Mouse (Mus musculus) megakaryocyte-erythroid progenitor cell, adult 5-6 weeks (primary cell): ENCODE measurements around the gene Plekho1. TPM values are rescaled to one million over a fixed set of nuclear protein-coding genes. Genes with fewer than 3 reads are reported as not detected.
A peak's percentile ranks its signal among the peaks of the same experiment; 100 is the strongest.

Experiments
- ATAC-seq: replicated peaks from 2 replicates; pipeline ENCODE4 v1.8.0; 2016; ENCODE audit warnings: mild to moderate bottlenecking, inconsistent platforms; ENCODE audit not compliant: severe bottlenecking, poor library complexity, low FRiP score, low TSS enrichment
- total RNA-seq, 2 experiments: library from RNA; stranded (forward) in 1 of 2; stranded (reverse) in 1 of 2; fragments of 200-1000, 215-1000 nt in 1 of 2; fragments of >200 nt in 1 of 2; fragmentation: Nextera tagmentation in 1 of 2; gene quantifications; 2 replicates each; pipeline ENCODE4 v1.2.3; 2014 to 2017

The Plekho1 gene
- total RNA-seq, 2 experiments from 2014 or later, result 0.61 to 10.5 TPM

- ATAC-seq, result no peak
These were observed 20.6 kb upstream of the Plekho1 start for GRCm38 (mm10) chr3:96016257-96016889.

GRCm38 (mm10) chr3:96015681-96016080 lies 19.9 kb upstream of the Plekho1 start:
- ATAC-seq, result no peak

- ATAC-seq, result no peak
These were observed 17.0 kb upstream of the Plekho1 start for GRCm38 (mm10) chr3:96012805-96013204.

GRCm38 (mm10) chr3:96008463-96008862 lies 12.7 kb upstream of the Plekho1 start:
- no peak for ATAC-seq

- no peak for ATAC-seq
These were observed 5.8 kb upstream of the Plekho1 start for GRCm38 (mm10) chr3:96001560-96001959.

- ATAC-seq, result no peak
These were observed 5.2 kb upstream of the Plekho1 start for GRCm38 (mm10) chr3:96000921-96001501.

GRCm38 (mm10) chr3:96000080-96000632 lies 4.4 kb upstream of the Plekho1 start:
- peak; percentile 15; the same call in 1 of the 2 replicates for ATAC-seq

GRCm38 (mm10) chr3:95999308-96000079 lies 3.7 kb upstream of the Plekho1 start:
- ATAC-seq, result peak; percentile 94

GRCm38 (mm10) chr3:95997203-95997721 lies 1.5 kb upstream of the Plekho1 start:
- ATAC-seq, result no peak; the same call in 1 of the 2 replicates

- ATAC-seq, result no peak
These were observed 761 bp upstream of the Plekho1 start for GRCm38 (mm10) chr3:95996451-95997073.

- no peak for ATAC-seq
These were observed 613 bp downstream of the Plekho1 start for GRCm38 (mm10) chr3:95994975-95995801.

- ATAC-seq, result no peak
These were observed 1.4 kb downstream of the Plekho1 start for GRCm38 (mm10) chr3:95994381-95994846.

GRCm38 (mm10) chr3:95993881-95994280 lies 1.9 kb downstream of the Plekho1 start:
- ATAC-seq, result no peak

GRCm38 (mm10) chr3:95992990-95993603 lies 2.7 kb downstream of the Plekho1 start:
- no peak for ATAC-seq

GRCm38 (mm10) chr3:95990413-95990941 lies 5.3 kb downstream of the Plekho1 start:
- ATAC-seq, result no peak

GRCm38 (mm10) chr3:95988969-95989368 lies 6.8 kb downstream of the Plekho1 start:
- no peak for ATAC-seq

- no peak; the same call in 1 of the 2 replicates for ATAC-seq
These were observed 7.7 kb downstream of the Plekho1 start for GRCm38 (mm10) chr3:95988138-95988537.
